Mouse (Mus musculus) adrenal gland, adult 8-10 months (tissue): Measurements from ENCODE around the gene Ets1. TPM values are rescaled to one million over a fixed set of nuclear protein-coding genes. Genes with fewer than 3 reads are reported as not detected.

Experiments used
- DNase-seq: peaks from one replicate; pipeline ENCODE4 v3.0.0; 2022
- total RNA-seq, 4 experiments: library from RNA; stranded (reverse); gene quantifications; 2 replicates each; pipeline ENCODE4 v1.2.4; 2022

Ets1 gene
- total RNA-seq, 4 experiments from 2014 or later: 21.2 to 39.9 (median 34.8) TPM

GRCm38 (mm10) chr9:32695492-32696190 is 59.6 kb downstream of the Ets1 start:
- peak; percentile 94 for DNase-seq

DNA sequence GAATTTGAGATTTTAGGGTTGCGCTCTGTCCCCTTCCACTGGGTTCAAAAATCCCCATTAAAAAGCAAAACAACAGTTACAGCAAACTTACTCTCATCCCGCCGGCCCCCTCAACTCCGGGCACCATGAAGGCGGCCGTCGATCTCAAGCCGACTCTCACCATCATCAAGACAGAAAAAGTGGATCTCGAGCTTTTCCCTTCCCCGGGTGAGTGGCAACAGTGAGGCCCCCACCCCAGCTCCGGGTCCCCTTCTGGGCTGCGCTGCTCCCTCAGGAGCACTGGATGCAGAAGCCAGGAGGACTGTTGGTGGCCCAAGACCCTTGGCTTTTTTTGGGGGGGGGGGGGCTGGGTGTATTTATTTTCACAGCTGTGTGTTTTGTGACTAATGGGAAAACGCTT is 60.2 kb downstream of the Ets1 start:
- no peak for DNase-seq

DNA sequence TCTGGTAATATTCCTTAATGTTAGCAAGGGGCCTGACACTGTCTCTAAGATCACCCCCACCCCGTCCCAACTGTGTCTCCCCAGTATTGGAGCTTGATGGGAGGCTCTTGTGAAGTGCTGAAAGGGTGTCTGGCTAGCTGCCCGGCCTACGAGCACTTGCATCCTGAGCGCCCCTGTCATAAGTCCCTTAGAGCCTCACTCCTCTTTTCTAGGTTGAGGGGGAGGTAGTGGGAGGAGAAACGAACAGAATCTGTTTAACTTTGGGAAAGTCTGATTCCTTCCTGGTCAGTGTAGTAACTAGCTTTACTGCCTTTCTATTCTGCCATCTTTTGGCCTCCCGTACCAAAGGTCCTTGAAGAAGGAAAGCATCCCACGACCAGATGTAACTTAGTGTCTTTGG is 60.7 kb downstream of the Ets1 start:
- peak; percentile 33 for DNase-seq

GRCm38 (mm10) chr9:32697291-32698110 is 61.5 kb downstream of the Ets1 start:
- DNase-seq: no peak

GRCm38 (mm10) chr9:32698766-32699165 is 62.7 kb downstream of the Ets1 start:
- DNase-seq: no peak

DNA sequence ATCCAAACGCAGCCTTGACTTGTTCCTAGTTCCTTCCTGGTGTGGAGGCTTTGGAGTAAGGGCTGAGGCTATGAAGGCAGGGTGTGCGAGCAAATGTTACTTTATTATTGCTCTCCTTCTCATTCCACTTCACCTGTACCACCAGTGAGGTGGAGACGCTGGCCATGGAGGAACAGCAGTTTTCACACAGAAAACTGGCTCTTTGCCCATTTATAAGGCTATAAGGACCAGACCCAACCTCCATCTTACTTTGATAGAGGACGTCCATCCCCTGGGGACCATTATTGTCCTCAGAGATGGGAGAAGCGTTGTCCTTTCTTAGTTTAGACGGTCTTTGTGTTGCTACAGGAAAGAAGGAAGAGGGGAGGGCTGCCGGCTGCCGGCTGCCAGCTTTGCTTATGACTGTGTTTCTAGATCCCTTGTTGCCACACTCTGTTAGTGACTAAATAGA is 63.4 kb downstream of the Ets1 start:
- DNase-seq: no peak

GRCm38 (mm10) chr9:32700091-32700905 is 64.3 kb downstream of the Ets1 start:
- DNase-seq: no peak

DNA sequence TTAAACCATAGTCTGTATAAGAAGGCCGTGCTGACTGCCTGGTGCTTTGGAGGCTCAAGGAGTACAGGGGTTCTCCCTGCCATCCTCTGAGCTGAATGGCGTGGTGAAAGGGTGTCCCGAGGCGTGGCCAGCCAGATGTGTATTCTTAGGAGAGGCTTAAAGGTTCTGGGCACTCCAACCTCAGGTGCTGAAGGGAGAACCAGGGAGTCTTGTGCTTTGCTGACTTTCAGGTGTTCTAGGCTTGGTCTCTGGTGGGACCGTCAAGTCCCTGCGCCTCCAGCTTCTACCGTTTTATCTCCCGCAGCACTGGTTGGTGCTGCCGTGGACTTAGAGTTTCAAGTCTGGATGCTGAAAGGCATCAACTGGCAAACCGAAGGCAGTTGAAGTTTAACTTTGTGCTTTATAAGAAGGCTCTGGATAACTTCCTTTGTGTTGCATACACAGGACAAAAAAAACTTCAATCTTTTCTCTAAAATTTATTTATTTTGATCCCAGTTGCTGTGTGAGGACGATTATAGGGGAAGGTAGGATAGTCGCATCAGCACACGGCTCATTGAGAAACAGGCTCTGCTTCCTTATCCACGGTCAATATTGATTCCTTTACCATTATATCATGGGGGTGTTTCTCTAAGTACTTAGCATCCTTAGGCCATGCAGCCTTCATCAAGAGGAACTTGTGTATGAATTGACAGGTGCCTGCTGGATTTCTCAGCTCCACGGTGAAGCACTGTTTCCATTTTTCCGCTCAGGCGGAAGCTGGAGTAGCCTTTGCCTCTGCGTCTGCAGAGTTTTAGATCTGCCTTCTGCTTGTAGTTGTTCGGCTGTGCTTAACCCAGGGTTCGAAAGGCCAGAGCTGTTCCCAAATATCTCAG is 65.3 kb downstream of the Ets1 start:
- no peak for DNase-seq

GRCm38 (mm10) chr9:32701998-32702305 is 65.9 kb downstream of the Ets1 start:
- DNase-seq: no peak

GRCm38 (mm10) chr9:32702836-32703395 is 66.9 kb downstream of the Ets1 start:
- DNase-seq: no peak

DNA sequence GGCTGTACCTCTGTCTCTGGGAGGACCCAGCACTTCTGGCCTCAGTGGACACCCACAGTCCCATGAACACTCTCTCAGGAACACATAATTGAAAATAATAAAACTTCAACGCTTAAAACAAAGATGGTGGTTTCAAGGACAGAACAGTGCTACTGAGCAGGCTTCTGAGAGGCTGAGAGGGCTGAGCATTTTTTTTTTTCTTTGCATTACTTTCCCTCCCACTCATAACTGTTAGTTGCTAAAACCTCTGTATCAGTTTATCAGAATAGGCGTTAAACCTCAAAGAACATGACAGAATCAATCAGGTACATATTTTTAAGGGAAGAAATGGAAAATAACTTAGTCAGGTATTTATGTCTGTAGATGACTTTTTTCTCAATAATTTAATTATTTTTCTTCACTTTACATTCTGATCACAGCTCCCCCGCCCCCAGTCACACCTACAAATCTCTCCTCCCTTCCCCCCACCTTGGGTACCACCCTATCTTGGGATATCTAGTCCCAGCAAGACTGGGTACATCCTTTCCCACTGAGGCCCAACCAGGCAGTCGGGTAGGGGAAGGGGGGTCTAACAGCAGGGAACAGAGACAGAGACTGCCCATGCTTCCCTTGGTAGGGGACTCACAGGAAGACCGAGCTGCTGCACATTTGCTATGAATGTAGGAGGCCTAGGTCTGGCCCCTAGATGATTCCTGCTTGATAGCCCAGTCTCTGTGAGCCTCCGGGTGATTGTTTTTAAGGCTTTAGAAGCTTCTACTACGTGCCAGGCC is 68.1 kb downstream of the Ets1 start:
- no peak for DNase-seq

- no peak for DNase-seq
These were observed 69.9 kb downstream of the Ets1 start for GRCm38 (mm10) chr9:32705827-32706478.

DNA sequence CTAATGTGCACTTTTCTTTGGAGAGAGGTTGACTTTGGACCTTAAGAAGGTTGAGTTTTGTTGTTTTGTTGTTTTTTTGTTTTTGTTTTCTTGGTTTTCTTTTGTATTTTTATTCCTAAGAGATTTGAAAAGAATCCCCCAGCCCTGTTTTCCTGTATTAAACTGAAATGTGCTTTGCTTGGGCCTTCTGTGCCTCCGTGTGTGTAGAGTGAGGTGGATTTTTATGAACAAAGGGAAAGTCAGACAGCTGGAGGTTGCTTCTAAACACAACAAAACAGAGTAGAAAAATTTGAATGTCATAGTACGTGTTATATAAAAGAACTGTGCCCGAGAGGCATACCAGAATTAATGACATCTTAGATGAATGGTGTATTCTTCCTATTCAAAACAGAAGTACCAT is 71.4 kb downstream of the Ets1 start:
- DNase-seq: no peak

- no peak for DNase-seq
These were observed 72.5 kb downstream of the Ets1 start for GRCm38 (mm10) chr9:32708491-32708890.

DNA sequence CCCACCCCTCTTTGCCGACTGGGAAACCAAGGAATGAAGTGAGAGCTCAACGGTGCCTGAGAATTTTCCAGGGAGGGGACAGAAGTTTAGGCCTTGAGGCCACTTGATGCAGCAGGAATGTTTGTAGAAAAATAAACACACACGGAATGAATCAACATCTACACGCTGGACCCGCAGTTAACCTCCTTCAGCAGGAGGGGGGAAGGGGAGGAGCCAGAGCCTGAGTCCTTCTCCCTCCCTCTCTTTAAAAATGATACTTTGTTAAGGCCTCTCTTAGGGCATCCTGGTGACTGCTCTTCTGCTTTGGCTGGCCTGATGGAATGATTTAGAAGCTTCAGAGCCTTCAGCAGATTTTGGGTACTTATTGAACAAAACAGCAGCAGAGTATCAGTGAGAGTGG is 73.3 kb downstream of the Ets1 start:
- DNase-seq: no peak

- DNase-seq: no peak
These were observed 74.0 kb downstream of the Ets1 start for GRCm38 (mm10) chr9:32709764-32710734.

DNA sequence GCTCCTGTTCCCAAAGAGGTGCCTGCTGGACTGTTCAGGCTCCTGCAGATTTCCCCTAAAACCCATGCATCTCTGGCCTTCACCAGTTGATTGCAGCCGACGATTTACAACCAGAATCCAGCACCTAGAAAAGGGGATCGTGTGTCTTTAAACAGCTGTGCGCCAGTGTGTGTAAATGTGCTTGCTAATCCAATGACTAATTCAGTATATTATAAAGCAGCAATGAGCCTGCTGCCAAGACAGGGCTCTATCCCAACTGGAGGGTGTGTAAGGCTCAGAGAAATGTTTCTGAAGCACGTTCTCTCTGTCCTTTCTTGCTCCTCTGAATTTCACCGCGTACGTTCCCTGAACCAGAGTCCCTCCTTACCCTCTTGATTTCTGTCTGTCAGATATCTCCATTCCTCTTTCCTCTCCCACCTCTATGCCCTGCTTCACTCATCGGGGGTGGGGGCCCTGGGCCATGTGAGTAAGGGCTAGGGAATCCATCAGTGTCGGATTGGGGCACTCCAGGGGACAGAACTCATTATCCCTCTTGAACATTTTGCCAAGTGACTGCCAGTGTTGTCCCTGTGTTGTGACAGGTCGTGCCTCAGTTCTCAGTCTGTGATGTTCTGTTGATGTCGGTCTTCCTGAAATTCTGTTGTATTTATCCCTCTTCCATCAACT is 75.1 kb downstream of the Ets1 start:
- no peak for DNase-seq

DNA sequence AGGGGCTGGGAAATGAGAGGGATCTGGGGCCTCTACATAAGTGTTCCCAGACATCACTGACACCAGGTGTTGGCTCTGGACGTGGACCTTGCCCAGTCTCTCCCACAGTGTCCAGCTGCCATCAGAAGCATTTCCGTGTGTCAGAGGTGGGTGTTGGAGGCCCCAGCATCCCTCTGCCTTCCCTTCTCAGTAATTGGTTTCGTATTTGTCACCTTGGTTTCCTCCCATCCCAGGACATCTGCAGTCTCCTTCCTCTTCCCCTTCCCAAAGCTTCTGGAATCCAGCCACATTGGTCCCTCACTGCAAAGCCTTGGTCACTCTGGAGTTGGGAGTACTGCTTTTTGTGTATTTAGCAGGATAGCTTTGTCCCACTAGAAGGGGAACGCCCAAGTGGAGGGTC is 75.7 kb downstream of the Ets1 start:
- DNase-seq: peak; percentile 16
